Mouse (Mus musculus) gastrocnemius, adult 2 months (tissue): ENCODE results near the gene Rps16. TPM values are rescaled to one million over a fixed set of nuclear protein-coding genes. Genes with fewer than 3 reads are reported as not detected.

Experiments used
- DNase-seq: peaks from one replicate; pipeline ENCODE4 v3.0.0; 2022
- H3K27ac ChIP-seq: fragments of 200-600 bp; 2 replicates; pipeline ENCODE4 v1.8.1; 2022; ENCODE audit warnings: mild to moderate bottlenecking
- H3K4me3 ChIP-seq: fragments of 200-600 bp; 2 replicates; pipeline ENCODE4 v1.8.1; 2022; ENCODE audit warnings: mild to moderate bottlenecking, moderate library complexity
- CTCF ChIP-seq: fragments of 200-600 bp; IDR thresholded peaks from 2 replicates; pipeline ENCODE4 v1.8.1; 2022; ENCODE audit warnings: antibody characterized with exemption, mild to moderate bottlenecking, moderate library complexity
- intact Hi-C: fragments of 180-260 bp; cut with DNase I; formaldehyde crosslinking; loops from one replicate; pipeline ENCODE4 v1.15.1; 2025
- total RNA-seq, 2 experiments: library from RNA; stranded (reverse); gene quantifications; 2 replicates each; pipeline ENCODE4 v1.2.3; 2021

Gene Rps16
- total RNA-seq, 2 experiments from 2014 or later: 373 to 449 TPM

DNA sequence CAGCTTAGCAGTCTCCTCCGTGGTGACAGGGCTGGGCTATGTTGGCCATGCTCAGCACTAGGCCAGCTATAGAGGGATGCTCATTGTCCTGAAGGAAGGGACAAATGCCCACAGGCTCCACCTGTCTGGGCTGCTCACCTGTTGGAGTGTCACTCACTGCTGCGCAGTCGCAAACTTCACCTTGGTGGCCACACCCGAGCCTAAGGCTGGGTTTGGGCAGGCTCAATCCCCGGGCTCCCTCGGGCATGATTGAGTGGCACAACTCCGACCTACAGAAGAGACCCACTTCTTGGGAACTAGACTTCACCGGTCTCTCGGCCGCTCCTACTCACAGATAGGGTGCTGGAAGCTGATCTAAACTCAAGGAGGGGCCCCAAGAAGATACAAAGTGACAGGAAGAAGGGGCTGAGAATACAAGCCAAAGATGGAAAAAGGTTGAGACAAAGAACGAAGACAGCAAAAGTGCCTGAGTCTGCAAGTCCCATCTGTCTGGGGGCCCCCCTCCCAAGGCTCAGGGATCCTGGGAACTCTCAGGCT, 20.6 kb downstream of the Rps16 start:
- H3K27ac ChIP-seq: peak overlapping the region; percentile 94
- no peak for TF ChIP-seq CTCF
- intact Hi-C loops: loop anchor here (2.0 kb wide), 1 partner anchor 18 kb away; no protein-coding TSS in a partner anchor

DNA sequence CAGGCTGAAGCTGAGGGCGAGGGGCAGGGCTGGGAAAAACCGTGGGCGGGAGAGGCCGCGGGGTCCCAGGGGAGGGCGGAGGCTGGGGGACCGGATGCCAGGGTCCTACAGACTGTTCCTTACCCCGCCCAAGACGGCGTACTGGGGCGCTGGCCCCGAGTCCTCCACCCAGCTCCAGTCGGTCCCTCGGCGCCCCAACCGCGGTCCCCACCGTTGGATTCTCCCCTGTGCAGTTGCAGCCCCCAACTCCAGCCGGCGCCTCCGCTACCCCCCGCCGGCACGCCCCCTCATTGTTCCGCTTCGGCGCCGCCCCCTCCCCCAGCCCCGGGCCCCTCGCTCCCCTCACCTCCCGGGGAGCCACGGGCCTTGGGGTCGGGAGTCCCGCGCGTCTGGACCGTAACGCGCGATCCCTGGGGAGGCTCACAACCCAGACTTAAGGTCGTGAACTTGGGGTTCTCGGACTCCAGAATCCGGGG, 21.1 kb downstream of the Rps16 start:
- DNase-seq: peak; percentile 84
- H3K4me3 ChIP-seq: peak overlapping the region; percentile 76
- peak overlapping the region; percentile 94 for H3K27ac ChIP-seq
- TF ChIP-seq CTCF: no peak
- intact Hi-C loops: loop anchor here (2.0 kb wide), 1 partner anchor 19 kb away; no protein-coding TSS in a partner anchor

More for the DNA sequence above, 20.6 kb downstream of the Rps16 start:
- DNase-seq: no peak
- H3K4me3 ChIP-seq: peak overlapping the region; percentile 76

DNA sequence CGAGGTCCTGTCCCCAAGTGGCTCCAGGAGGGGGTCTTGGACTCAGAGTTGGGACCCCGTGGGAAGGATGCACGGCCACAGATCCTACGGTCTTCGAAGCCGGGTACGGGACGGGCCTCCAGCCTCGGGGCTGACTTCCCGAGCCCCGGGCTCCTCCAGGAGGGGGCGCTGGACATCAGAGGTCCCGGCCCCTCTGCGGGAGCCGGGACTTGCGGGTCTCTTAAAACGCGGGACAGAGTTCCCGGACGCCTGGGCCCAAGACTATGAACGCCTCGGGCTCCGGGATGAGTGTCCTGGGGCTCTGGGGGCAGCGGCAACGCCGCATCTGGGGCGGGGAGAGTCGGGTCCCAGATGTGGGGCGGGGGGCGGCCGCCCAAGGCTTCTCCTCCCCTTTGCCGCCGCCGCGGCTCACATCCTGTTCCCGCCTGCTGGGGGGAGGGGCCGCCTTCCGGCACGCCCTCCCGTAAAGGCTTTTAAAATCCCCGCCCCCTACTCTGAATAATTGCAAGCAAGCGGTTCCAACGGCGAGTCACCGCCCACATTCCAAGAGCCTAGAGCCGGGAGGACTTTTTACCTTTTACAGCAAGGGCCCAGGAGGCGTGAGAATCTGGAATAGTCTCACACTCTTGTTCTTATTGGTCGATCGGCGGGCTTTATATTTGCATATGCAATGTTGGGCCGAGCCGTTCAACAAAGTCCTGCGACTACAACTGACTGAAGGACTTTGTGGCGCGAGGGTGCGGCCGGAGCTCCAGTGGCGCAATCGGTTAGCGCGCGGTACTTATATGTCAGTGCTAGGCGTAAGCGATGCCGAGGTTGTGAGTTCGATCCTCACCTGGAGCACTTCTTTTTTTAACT, 22.0 kb downstream of the Rps16 start, which contains the start of gene Plekhg2:
TSS of gene Plekhg2 (minus strand) at position 349 of the 858 bp plus-strand sequence.
- intact Hi-C loops: loop anchor here (1.0 kb wide), 1 partner anchor 14 kb away; no protein-coding TSS in a partner anchor
- peak; percentile 83 for TF ChIP-seq CTCF
- peak within 1 kb of the TSS; percentile 94 for H3K27ac ChIP-seq
- DNase-seq: peak; percentile 97
- H3K4me3 ChIP-seq: peak within 1 kb of the TSS; percentile 76

DNA sequence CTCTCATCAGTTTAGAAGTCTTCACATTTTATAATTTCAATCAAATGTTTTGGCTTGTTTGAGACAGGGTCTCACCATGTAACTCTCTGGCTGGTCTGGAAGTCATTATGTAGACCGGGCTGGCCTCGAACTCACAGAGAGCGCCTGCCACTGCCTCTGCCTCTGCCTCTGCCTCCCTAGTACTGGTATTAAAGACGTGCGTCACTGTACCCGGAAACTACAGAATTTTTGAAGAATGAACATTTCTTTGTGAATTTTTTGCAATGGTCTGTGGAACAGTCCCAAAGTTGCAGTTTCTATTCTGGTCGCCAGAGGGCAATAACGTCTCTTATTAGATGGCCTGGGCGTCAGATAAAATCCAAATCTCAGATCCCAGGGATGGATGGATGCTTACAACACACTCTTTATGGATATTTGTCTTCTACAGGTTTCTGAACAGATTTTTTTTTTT, 22.7 kb downstream of the Rps16 start:
- Histone ChIP-seq H3K4me3 (peak overlapping the region; percentile 76), H3K27ac (peak overlapping the region; percentile 94)
- peak; percentile 83 for TF ChIP-seq CTCF
- intact Hi-C loops: loop anchor here (1.0 kb wide), 1 partner anchor 13 kb away; no protein-coding TSS in a partner anchor
- peak; percentile 72 for DNase-seq

DNA sequence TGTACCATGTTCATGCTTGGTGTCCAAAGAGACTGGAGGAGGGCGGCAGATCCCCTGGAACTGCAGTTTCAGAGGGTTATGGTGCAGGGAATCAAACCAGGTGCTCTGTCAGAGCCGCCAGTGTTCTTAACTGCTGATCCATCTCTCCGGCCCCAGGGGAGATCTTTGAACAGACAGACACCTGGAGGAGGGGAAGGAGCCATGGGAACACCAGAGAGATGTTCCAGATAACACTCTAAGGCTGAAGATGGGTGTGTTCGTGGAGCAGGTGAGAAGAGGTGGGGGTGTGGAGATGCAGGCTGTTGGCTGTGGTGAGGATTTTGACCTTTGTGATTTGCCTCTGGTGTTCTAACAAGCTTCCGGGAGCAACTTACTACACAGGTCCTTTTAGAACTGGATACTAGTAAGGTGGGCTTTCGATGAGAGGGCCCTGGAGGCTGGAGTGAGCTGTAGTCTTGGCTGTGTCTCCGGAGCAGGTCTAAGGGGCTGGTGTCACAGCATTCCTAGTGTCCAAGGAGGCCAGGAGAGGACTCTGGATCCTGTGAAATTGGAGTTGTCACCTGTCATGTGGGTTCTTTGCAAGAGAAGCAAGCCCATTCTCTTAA, 23.5 kb downstream of the Rps16 start:
- TF ChIP-seq CTCF: no peak
- H3K27ac ChIP-seq: peak overlapping the region; percentile 94
- DNase-seq: no peak

DNA sequence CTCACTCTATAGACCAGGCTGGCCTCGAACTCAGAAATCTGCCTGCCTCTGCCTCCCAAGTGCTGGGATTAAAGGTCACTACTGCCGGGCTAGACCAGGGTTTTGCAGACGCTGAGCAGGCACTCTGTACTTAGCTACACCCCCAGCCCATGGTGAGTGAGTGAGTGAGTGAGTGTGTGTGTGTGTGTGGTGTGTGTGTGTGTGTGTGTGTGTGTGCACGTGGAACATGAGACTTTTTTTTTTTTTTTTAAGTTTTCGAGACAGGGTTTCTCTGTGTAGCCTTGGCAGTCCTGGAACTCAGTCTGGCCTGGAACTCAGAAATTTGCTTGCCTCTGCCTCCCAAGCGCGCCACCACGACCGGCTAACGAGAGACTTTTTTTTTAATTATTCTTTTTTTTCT, 24.2 kb downstream of the Rps16 start:
- intact Hi-C loops: no loop called here
- peak overlapping the region; percentile 94 for H3K27ac ChIP-seq
- peak overlapping the region; percentile 91; the same call in 1 of the 2 replicates for H3K4me3 ChIP-seq
- DNase-seq: no peak
- no peak for TF ChIP-seq CTCF

More for the DNA sequence above, 23.5 kb downstream of the Rps16 start:
- intact Hi-C loops: loop anchor here (1.0 kb wide), 1 partner anchor 12 kb away; no protein-coding TSS in a partner anchor
- H3K4me3 ChIP-seq: no peak overlapping the region

DNA sequence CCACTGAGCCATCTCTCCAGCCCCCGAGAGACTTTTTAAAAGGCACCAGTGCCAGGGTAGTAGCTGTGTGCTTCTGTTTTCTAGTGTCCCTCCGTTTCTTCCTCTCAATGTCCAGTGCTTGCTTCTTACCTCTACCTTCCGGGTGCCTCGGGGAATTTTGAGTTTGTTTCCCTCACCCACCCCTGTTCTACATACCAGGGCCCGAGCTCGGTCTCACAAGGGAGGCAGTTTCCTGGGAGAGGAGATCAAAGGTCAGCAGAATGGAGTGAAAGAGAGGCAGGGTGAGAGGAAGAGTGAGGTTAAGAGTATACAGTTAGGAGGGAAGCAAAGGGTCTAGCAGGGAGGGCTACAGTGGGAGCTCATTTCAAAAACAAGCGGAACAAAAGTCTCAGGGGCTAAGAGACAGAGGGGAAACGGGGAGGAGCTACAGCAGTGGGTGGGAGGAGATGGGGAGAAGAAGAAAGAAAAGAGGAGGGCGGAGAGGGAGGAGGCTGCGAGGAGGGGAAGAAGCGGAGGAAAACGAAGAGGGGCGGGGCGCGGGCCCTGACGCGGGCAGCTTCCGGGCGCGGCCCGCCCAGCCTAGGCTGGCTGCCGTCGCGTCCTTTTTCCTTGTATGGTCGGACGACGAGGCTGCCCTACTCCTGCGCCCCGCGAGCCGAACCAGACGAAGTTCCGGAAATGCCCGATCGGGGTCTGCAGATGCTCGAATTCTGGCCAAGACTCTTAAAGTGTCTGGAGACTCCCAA, 24.9 kb downstream of the Rps16 start:
- intact Hi-C loops: no loop called here
- no peak for TF ChIP-seq CTCF
- DNase-seq: peak; percentile 96
- Histone ChIP-seq H3K4me3 (peak overlapping the region; percentile 91), H3K27ac (peak overlapping the region; percentile 94)

DNA sequence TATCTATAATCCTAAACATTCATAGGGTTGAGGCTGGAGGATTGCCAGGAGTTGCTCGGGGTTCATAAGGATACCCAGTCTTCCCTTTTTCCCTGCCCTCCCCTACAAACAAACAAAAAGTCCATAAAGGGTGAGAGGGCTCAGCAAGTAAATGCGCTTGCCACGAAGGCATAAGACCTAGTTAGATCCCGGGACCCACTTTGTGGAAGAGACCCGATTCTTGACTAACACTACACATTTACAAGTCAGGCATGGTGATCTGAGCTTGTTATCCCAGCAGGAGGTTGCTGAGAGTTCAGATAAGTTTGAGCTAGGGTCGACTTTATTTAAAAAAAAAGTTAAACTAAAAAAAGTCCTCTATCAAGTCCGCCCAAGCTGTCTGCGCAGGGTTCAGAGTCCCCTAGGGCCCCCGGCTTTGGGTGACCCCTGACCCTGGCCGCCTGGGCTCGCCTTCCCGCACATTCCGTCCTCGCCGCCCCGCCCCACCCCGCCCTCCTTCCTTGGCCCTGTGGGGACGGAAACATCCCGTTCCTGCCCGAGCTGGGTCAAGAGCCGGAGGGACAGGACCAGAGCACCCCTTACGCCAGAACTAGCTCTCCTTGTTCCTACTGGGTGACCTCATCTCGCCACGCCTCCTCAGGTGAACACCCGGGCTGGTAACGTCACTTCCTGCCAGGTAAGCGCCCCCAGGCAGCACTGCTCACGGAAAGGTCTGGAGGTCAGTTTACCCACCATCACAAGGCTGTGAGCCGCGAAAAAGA, 25.7 kb downstream of the Rps16 start:
- peak overlapping the region; percentile 94 for H3K27ac ChIP-seq
- DNase-seq: peak; percentile 93
- H3K4me3 ChIP-seq: peak overlapping the region; percentile 91
- no peak for TF ChIP-seq CTCF
- intact Hi-C loops: no loop called here

DNA sequence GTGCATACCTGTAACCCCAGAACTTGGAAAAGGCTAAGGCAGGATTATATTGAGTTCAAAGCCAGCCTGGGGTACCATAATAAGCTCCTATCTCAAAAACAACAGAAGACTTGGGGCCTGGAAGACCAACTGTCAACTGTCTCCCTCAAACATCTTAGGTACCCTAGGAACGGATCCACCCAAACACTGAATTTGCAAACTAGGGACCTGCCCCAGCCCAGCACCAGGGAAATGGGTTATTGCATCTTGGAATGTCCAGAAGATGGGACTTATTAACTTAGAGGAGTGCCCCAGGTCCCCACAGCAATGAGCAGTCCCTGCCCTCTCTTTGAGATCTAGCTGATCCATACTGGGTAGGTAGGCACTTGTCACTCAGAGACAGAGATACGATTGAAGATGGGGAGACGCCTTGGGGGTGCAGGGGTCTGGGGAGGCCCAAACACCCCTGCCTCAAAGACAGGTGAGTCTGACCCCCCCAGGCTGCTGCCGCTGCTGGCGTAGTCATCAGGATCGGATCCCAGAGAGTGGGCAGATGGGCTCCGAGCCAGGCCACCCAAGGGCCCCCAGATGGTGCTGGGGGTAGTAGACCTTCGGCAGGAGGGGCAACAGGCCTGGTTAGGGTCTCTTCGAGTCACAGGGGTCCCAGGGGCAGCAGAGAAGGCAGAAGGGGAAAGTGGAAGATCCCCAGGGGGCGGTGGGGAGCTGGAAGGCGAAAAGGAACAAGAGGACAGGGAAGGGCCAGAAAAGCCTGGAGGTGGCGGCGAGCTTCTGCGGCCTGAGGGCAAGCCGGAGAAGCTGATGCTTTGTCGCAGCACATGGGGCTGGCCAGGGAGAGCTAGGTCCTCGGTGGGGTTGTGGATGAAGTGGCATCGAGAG, 27.0 kb downstream of the Rps16 start:
- DNase-seq: no peak
- peak overlapping the region; percentile 91 for H3K4me3 ChIP-seq
- intact Hi-C loops: no loop called here
- peak overlapping the region; percentile 94 for H3K27ac ChIP-seq
- no peak for TF ChIP-seq CTCF

DNA sequence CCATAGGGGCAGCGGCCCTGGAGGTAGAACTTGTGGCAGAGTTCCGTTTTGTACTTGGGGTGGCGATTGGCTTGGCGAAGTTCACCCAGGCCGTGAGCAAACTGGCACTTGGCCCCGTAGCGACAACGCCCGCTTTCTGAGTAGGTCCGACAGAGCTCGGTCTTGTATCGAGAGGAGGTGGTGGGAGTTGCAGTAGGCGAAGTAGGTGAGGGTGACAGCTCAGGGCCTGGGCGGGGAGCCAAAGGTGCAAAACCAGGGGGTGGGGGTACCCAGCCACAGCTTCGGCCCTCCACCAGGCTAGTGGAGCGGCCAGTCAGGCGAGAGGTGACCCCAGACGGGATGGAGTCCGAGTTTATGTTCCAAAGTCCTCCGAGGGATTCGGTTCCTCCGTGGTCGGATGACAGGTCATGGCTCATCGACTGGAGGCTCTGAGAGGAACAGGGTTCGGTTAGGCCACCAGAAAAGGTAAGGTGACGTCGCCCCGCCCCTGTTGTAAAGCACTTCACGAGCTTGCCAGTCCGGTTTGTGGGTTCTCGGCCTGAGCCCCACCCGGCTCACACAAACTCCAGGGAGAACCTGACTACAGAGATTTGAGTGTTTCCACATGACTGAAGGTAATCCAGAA, 27.7 kb downstream of the Rps16 start:
- Histone ChIP-seq H3K27ac (peak overlapping the region; percentile 94), H3K4me3 (peak overlapping the region; percentile 91)
- DNase-seq: peak; percentile 78
- intact Hi-C loops: no loop called here
- no peak for TF ChIP-seq CTCF
